Mouse (Mus musculus): ENCODE measurements around the gene Rcc2. TPM values are rescaled to one million over a fixed set of nuclear protein-coding genes. Genes with fewer than 3 reads are reported as not detected.

Rcc2 gene
- total RNA-seq, 2 experiments from 2014 or later, result 94.5 to 95.9 TPM

GRCm38 (mm10) chr4:140684141-140684871 lies 16.0 kb upstream of the Rcc2 start:
- no peak for DNase-seq (ENCODE audit: low spot score in 2 of 2)

DNA sequence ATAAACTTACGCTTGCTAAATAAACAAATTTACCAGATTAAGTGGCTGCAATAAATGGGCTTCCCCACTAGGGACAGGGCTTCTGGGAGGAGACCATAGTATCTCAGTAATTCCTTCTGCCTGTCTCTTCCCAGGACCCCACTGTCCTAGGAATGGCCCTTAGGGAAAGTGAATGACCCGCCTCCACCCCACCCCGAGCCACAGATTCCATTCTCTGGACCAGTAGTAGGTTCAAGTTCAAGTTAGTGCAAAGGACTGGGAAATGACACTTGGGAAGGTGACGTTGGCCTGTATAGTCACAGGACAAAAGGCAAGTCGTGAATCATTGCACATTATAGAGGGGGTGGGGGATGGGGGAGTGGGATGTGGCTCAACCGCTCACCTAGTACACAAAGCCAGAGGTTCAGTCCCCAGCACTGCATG lies 15.4 kb upstream of the Rcc2 start:
- DNase-seq (ENCODE audit: low spot score in 2 of 2), result no peak

GRCm38 (mm10) chr4:140688044-140688825 lies 12.1 kb upstream of the Rcc2 start:
- DNase-seq (ENCODE audit: low spot score in 2 of 2), result no peak

DNA sequence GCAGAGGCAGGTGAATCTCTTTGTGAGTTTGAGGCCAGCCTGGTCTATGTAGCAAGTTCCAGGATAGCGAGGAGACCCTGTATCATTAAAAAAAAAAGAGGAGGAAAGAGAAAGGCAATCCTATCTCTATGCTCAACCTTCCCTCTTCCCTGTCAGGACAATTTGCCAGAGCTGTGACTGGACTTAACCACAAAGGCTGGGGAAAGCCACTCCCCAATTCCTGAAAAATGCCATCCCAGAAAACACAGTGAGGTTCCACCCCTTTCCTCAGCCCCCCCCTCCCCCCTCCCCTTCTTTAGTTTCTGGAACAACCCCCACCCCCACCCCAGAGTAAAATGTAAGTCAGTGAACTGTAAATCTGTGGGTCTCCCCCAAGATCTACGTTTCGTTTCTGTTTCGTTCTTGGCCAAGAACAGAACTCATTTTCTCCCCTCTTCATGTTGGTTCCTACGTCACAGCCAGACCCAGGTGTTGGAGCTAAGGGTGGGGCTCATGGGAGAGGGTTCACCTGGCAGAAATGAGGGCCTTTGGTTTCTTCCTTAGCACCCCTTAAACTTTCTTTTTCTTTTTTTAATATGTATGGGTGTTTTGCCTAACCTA lies 11.4 kb upstream of the Rcc2 start:
- DNase-seq (ENCODE audit: low spot score in 2 of 2), result no peak

GRCm38 (mm10) chr4:140689873-140690655 lies 10.3 kb upstream of the Rcc2 start:
- DNase-seq (ENCODE audit: low spot score in 2 of 2), result no peak

GRCm38 (mm10) chr4:140691481-140691880 lies 8.9 kb upstream of the Rcc2 start:
- DNase-seq (ENCODE audit: low spot score in 2 of 2), result no peak

DNA sequence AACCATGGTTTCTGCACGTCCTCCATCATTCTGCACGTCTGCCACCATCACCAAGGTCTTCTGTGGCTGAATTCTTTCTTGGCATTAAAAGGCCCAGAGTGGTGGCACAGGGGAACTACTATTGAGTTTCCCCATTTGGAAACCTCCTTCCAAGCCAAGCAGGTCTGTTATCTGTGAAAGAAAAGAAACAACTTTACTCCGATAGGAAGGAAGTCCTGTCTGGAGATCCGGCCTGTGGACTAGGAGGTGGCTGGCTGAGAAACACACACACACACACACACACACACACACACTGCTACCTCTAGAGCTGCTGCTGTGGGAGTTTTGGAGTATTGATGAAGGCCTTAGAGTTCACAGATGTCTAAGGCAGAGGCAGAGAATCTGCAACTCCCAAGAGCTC lies 6.8 kb upstream of the Rcc2 start:
- no peak for DNase-seq (ENCODE audit: low spot score in 2 of 2)

DNA sequence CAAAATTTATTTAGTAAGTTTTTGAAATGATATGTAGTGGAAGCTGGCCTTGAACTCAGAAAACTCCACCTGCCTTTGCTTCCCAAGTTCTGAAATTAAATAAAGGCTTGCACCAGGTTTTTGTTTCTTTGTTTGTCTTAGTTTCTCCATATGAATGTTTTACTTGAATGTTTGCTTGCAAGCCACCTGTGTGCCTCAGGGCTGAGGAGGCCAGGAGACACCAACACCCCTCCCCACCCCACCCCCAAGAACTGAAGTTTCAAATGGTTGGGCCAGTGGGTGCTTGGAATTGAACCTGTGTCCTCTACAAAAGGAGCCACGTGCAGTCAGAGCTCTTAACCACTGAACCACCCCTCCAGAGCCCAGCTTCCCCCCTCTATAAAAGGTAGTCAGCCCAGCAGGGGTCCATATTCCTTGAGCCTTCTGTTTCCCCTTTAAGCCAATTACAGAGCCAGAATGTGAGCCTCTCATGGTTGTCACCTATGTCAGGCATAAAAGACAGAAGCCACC lies 5.7 kb upstream of the Rcc2 start:
- no peak for DNase-seq (ENCODE audit: low spot score in 2 of 2)

GRCm38 (mm10) chr4:140695146-140695545 lies 5.2 kb upstream of the Rcc2 start:
- no peak for DNase-seq (ENCODE audit: low spot score in 2 of 2)

DNA sequence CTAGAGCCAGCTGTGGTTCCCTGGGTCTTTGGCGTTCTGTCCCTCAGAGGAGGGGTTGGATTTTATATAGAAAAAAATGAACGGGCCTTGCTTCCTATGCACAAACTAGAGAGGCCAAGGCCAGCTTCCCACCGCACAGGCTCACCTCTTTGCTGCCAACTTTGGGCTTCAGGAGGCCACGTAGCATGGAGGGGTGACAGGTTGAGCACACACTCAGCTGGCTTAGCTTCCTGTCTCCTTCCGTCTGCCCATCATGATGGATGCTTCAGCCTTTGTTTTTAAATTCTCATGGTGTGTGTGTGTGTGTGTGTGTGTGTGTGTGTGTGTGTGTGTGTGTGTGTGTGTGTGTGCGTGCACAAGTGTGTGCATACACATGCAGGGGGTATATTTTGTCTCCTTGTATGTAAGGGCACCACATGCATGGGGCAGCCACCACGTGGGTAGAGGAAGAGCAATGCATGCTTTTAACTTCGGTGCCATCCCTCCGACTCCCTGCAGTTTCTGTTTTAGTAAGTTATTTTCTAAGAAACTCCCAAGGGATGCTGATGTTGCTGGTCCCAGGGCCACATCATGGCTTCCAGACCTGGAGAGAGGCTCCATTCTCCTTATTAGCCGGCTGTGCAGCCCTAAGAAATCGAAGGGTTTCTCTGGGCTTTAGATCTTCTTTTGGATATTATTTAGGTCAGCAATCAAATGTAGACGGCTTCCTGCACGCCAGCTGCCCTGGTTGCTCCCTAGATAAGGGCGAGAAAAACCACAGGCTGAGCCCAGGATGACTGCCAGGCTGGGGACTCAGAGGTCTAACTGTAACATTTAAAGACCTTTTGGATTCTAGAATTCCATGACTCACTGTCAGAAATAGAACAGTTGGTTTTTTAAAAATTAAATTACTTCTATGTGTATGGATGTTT lies 4.4 kb upstream of the Rcc2 start:
- DNase-seq (ENCODE audit: low spot score in 2 of 2), result no peak

DNA sequence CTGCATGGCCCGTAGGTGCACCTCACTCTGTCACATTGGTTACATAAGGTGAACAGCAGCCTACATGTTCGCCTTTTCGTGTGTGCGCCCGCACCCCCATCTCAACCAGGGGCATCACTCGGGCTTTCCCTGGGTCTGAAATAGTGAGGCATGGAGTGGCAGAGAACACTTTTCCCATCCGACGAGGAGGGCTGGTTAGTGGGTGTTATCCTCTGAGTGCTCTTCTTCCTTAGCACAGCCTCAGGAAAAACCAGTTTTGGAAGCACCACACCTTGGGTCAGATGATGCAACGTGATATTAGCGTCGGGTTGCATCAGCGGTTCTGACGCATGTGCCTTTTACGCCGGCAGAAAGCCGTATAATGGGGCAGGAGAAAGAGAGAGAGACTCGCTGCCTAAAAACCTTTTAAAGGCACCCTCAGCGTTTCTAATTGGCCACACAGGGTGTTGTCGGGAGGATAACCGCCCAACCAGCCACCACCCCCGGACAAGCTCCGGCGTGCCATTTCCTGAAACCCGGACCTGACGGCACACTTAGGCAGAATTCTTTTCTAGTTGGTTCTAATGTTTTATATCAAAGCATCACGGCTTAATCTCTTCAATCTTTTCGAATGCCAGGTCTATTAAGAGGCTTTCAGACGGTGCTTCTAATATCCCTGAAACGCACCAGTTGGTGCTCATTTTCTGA lies 757 bp upstream of the Rcc2 start:
- DNase-seq (ENCODE audit: low spot score in 2 of 2), result peak; percentile 75 to 87

DNA sequence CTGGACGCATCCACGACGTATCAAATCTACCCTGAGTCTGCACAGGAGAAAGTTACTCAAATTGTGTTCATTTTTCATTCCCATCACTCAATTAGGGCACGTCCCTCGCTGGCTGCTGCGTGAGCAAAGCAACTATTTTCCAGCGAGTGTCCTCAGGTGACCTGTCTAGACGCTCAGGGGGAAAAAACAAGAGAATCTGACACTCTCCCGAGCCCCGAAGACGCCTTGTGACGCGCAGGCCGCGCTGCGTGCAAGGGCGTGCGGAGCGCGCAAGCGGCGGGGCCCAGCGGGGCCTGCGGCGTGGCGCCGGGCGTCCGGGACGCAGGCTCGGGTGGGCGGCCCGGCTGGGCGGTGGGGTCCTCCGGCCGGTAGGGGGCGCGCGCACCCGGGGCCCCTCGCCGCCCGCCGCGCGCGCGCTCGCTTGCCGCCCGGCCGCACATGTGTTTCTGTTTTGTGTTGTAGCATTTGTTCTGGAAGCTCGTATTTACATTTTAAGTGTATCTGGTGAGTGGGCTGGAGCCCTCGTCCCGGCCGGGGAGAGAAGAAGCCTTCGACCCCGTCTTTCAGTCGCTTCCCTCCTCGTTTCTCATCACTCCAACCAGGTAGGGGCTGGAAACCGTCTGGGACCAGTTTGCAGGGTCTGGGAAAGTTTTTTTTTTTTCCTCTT lies 841 bp downstream of the Rcc2 start:
- peak; percentile 72 to 86 for DNase-seq (ENCODE audit: low spot score in 2 of 2)

DNA sequence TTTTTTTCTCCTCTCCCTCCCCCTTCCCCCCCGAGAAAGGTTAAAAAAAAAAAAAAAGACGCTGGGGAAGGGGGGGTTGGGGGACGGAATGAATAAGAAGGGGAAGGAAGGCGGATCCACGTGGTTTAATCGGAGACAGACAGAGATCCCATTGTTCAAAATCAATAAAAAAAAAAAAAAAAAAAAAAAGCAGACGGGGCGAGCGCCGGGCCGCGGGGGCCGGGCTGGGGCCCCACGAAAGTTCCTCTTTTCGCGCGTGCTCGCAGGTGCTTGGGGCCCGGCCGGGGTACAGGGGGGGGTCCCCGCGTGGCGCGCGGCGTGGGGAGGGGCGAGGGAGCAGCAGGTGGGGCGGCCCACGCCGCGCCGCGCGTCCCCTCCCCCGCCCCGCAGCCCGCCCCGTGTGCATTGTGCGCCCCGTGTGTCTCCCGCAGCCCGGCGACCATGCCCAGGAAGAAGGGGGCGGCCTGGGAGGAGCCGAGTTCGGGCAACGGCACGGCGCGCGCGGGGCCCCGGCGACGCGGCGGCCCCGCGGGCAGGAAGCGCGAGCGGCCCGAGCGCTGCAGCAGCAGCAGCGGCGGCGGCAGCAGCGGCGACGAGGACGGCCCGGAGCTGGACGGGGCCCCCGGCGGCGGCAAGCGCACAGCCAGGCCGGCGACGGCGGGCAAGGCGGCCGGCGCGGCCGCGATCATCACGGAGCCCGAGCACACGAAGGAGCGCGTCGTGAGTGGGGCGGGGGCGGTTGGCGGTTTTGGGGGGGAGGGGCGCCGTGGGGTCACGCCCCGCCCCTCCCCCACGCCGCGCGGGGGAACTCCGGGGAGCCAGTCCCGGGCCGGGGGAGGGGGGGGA lies 1.6 kb downstream of the Rcc2 start:
- peak in 1 of 2 experiments; percentile 50 for DNase-seq (ENCODE audit: low spot score in 2 of 2)

GRCm38 (mm10) chr4:140702611-140703327 lies 2.4 kb downstream of the Rcc2 start:
- peak; percentile 48 to 76 for DNase-seq (ENCODE audit: low spot score in 2 of 2)

DNA sequence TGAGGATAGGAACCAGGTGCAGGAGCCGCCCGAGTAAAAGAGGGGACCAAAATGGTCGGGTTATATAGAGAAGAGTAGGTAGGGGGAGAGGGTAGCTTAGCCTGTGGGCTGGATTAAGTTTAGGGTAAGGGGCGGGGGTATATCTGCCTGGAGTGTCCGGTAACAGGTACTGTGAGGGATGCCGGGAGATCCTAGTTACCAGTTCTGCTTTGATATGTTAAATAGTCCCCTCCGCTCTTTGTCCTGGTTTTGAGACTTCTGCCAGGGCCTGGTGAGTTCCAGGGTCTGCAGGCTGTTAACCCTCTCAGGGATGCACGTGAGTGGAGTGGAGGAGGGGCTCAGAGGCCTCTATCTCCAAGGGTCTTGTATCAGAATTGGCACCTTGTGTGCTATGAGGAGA lies 3.3 kb downstream of the Rcc2 start:
- DNase-seq (ENCODE audit: low spot score in 2 of 2), result no peak

DNA sequence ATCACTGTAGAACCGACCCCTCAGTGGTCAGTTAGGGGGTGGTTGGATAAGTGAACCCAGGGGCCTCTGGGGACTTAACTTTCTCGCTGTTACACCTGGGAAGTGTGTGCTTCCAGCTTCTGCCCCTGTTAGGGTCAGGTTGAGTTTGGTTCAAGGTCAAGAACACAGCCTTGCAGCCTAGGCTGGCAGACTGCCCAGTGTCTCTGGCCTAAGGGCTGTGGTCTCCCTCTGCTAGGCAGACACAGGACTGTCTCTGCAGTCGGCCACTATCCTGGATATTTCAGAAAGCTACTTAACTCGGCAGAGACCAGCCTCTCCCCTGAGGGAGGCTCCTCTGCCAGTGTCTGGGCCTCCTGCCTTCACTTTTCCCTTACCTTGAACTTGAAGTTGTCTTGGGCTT lies 3.8 kb downstream of the Rcc2 start:
- DNase-seq (ENCODE audit: low spot score in 2 of 2), result no peak

- DNase-seq (ENCODE audit: low spot score in 2 of 2), result no peak
These were observed 7.3 kb downstream of the Rcc2 start for GRCm38 (mm10) chr4:140707615-140708014.

Measured in layer of hippocampus, adult 18-20 months (tissue).